Mouse (Mus musculus) gastrocnemius, postnatal 25 days (tissue): ENCODE data around the gene Slc18b1. TPM values are rescaled to one million over a fixed set of nuclear protein-coding genes. Genes with fewer than 3 reads are reported as not detected.
A peak's percentile ranks its signal among the peaks of the same experiment; 100 is the strongest.
"Not testable (repeated sequence)": the region's sequence is repeated elsewhere in the genome, so short reads cannot be mapped to it uniquely, and the experiment has no call there.

Source experiments
- DNase-seq: peaks from one replicate; pipeline ENCODE4 v3.0.0; 2022
- long read RNA-seq, 2 experiments: library from polyadenylated mRNA; stranded (forward); transcript quantifications; one replicate each; pipeline ENCODE4 v2.0.0; 2021
- total RNA-seq, 2 experiments: library from RNA; stranded (reverse); gene quantifications; 1 replicate in 1 of 2; 2 replicates in 1 of 2; pipeline ENCODE4 v1.2.3; 2021

Slc18b1 gene
- total RNA-seq, result 1 to 10 TPM; 7.0 to 7.3 TPM
- long read RNA-seq, experiment 1, partial matches to known transcripts, result 0 of 4 reads
- long read RNA-seq, experiment 1, other reads (novel, unspliced or antisense), result 3 of 4 reads
- long read RNA-seq, experiment 2, transcript Slc18b1-201 (14 exons, 2,837 nt), result major isoform, 6 of 7 reads
- long read RNA-seq, experiment 2, partial matches to known transcripts, result 0 of 7 reads
- long read RNA-seq, experiment 2, other reads (novel, unspliced or antisense), result 1 of 7 reads

DNA sequence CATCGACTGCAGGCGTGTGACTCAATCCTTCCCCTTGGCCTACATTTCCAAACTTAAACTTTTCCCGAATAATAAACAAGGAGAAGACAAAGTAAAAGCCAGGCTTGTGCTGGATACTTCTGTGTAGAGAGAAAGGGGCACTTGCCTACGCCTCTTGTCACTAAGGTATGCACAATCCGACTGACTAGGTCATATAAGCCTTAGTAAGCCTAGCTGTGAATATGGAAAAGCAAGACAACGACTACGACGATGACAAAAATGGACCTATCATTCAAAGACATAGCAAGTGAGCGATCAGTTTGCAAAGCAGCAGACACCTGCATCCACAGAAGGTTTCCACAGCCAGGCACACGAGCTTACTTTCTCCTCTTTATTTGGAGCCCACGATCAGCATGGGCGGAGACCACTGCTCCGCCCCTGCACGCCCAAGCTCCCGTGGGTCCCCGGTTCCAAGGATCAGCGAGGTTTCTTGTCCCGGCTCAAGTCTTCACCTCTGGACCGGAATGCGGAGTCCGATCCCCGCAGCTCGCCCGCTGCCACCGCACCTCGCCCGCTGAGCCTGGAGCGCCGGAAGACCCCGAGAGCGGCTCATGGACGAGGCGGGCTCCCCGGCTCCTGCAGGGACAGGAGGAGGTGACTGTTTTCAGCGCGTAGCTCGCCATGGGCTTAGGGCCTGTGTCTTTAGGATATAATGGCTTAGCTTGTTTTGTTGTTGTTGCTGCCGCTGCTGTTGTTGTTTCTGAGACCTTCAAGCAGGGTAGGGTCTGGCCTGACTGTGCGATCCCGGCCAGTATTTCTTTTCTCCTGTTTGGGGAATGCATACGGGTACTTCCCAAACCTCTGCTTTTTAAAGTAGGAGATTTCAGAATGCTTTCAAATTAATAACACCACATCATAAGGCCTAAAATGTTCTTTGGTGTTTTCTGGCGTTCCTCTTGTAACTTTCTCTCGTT, at the start of gene Slc18b1:
TSS of gene Slc18b1 (plus strand) at position 436 of the 953 bp plus-strand sequence.
- DNase-seq, result peak; percentile 10

- no peak for DNase-seq
Observed at GRCm38 (mm10) chr10:23754166-23754565, 42.6 kb upstream of the Slc18b1 start.

GRCm38 (mm10) chr10:23777288-23777945, 19.4 kb upstream of the Slc18b1 start:
- DNase-seq, result no peak

DNA sequence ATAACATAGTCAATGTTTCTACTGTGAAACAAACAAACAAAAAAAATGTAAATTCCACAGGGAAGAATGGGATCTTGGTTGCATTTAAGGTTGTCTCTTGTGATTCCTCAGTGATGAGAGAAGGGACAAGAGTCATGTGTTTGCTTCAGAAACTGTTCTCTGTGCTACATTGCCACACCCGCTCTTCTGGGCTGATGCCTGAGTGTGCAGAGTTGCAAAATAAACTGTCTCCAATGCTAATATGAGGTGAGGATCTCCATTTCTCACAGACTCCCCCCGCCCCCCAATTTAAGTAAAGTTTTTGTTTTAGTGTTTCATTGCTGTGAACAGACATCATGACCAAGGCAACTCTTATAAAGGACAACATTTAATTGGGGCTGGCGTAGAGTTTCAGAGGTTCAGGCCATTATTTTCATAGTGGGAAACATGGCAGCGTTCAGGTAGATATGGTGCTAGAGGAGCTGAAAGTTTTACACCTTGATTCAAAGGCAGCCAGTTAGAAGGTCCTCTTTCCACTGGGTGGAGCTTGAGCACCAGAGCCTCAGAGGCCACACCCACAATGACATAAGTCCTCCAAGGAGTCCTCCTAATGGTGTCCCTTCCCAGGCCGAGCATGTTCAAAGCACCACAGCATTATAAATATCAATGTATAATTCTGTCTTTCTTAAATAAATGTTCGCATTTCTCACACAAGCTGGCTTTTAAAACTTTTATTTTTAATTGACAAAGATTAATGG, 16.1 kb upstream of the Slc18b1 start:
- no peak for DNase-seq

- no peak for DNase-seq
Observed at GRCm38 (mm10) chr10:23781760-23782735, 14.7 kb upstream of the Slc18b1 start.

- no peak for DNase-seq
Observed at GRCm38 (mm10) chr10:23782855-23783492, 13.8 kb upstream of the Slc18b1 start.

GRCm38 (mm10) chr10:23783493-23783884, 13.3 kb upstream of the Slc18b1 start:
- DNase-seq, result no peak

GRCm38 (mm10) chr10:23784121-23784520, 12.7 kb upstream of the Slc18b1 start:
- no peak for DNase-seq

DNA sequence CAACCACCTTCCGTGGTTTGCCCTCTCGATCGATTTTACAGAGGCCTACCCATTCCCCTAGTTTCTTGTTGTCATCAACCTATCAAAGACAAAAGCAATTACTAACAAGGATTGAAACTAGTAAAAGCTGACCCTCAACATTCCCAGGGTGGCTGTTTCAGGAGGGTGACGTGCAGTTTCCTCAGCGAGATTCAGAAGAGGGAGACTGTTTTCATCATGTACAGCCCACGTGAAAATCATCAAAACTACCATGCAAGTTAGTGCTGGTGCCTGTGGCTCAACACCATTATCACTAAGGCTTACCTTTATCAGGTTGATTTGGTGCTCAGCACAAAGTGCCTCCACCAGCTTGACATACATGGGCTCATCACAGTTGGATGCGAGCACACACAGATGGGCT, 11.2 kb upstream of the Slc18b1 start:
- DNase-seq, result not testable (repeated sequence)

- DNase-seq, result no peak
Observed at GRCm38 (mm10) chr10:23786040-23786439, 10.7 kb upstream of the Slc18b1 start.

DNA sequence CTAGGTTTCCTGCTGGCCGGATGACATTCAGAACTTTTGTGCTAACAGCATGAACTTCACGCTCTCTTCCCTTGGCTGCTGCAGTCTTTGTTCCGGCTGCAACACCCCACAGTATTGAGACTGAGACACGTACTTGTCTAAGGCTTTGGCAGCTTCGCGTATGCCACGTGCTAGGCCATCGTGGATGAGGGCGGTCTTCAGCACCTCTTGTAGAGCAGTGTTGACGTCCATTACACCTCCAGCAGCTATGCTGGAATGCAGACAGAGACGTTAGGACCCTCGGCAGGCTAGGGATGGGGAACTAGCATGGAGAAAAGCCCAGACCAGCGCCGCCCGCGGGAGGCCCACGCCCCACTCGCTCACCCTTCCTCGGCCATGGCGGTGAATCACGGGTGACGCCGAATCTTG, 10.2 kb upstream of the Slc18b1 start:
- not testable (repeated sequence) for DNase-seq

DNA sequence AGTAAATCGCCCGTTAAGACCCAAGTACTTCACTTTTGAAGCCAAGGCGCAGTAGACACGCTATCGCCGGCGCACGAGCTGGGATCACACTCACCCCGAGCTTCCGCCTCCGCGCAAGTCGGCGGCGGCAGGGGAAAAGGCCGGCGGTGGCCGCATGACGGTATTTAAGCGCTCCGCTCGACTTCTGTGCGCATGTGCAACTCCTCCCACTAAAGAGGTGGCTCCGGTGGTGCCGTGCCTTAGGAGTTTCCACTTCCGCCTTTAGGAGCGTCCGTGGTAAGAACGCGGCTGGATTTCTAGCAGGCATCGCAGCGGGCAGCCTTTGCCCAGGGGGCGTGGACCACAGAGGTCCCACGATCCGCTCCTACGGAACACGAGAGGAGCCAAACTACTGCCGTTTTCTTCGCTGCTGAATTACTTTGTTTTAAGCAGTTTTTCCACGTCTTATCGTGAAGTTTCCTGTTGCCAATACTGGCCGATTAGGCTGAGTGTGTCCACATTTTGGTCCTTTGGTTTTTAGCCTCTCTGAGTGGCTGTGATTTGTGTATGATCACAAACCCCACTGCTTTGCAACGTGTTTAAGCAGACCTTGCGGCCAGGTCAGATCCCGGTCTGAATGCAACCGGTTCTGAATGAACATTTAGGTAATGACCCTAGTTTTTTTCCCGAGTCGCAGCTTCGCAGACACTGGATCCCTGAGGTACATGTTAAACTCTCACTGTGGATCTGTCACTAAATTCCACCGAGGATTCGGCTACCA, 9.5 kb upstream of the Slc18b1 start, which contains the start of gene Rps12:
TSS of gene Rps12 (minus strand) at position 214 of the 760 bp plus-strand sequence.
- peak; percentile 97 for DNase-seq

DNA sequence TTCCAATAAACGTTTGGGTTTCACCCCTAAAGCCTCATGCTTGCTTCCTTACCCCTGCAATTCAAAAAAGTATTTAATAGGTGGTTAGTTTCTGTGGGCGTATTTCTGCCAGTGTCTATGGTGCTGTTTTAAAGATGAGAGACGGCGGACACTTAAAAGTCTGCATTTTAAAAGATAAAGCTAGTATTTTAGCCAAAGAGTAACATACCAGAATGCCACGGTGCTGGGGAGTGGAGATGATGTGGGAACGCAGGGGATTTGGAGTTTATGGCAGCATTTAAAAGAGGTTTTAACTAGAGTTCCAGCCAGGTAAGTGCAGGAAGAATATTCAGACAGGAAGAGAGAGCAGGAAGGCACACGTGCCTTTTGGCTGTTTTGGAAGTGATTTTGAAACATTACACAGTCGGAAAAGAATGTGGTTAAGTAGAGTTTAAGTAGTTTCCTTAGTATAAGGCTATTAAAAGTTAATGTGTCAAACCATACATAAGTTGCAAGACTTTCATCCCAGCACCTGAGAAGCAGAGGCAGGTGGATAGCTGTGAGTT, 8.7 kb upstream of the Slc18b1 start:
- no peak for DNase-seq

- DNase-seq, result no peak
Observed at GRCm38 (mm10) chr10:23795871-23796520, 790 bp upstream of the Slc18b1 start.

DNA sequence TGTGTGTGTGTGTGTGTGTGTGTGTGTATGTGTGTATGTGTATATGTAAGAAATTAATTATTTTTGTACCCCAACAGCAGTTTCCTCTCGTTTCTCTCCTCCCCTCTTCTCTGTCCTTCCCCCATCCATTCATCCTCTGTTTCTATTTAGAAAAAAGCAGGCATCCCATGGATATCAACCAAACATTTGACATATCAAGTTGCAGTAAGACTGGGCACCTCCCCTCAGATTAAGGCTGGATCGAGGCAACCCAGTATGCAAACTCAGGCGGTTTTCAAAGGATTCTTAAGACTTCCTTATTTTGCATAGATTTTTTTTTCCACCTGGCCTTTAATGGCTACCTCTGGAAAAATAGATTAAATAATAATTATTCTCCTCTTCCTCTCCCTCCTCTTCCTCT, 820 bp downstream of the Slc18b1 start:
- no peak for DNase-seq

GRCm38 (mm10) chr10:23798142-23798541, 1.4 kb downstream of the Slc18b1 start:
- DNase-seq, result no peak

GRCm38 (mm10) chr10:23799933-23800332, 3.1 kb downstream of the Slc18b1 start:
- no peak for DNase-seq

- DNase-seq, result no peak
Observed at GRCm38 (mm10) chr10:23802911-23803310, 6.1 kb downstream of the Slc18b1 start.

- no peak for DNase-seq
Observed at GRCm38 (mm10) chr10:23804665-23805064, 7.9 kb downstream of the Slc18b1 start.
